Mouse (Mus musculus): Measurements from ENCODE around the gene Mis18a. TPM values are rescaled to one million over a fixed set of nuclear protein-coding genes. Genes with fewer than 3 reads are reported as not detected.

The Mis18a gene
- total and polyA plus RNA-seq, 2 experiments from 2014 or later: 24.1 to 29.8 TPM

DNA sequence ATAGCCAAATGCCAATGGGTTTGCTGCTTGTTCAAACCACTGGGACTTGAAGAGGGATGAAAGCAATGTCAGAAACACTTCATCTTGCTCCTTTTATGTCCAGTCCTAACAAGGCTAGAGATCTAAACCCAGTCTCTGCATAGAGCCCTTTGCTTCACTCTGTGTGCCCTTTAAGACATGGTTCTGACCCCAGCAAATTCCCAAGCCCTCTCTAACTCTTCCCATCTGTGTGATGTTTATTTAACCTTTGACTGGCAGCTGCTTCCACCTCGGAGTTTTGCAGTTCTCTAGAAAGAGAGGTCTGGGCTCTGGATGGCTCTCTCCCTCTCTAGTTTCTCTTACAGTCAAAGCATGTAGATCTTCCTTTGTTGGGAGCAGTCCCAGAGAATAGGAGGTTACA is 23.6 kb downstream of the Mis18a start:
- no peak overlapping the region for H3K4me2 ChIP-seq (ENCODE audit: low read depth)
- WGBS: 48% methylated on average over 1 of the region's 1 CpGs
- no peak overlapping the region for H3K27ac ChIP-seq (ENCODE audit: low read depth, low read length)
- no peaks in the 10 kb centered on the region for H3K4me1 ChIP-seq (ENCODE audit: insufficient read depth)
- DNase-seq: no peak
- H3K36me3 ChIP-seq (ENCODE audit: insufficient read depth): no peaks in the 10 kb centered on the region
- no peak overlapping the region for H3K9ac ChIP-seq
- TF ChIP-seq CTCF (IDR thresholded peaks at IDR 0.05; ENCODE audit: low read depth): no peak
- no peak for ATAC-seq
- H3K4me3 ChIP-seq (ENCODE audit: low read depth, low read length): no peak overlapping the region
- no peaks in the 10 kb centered on the region for H3K9me3 ChIP-seq (ENCODE audit: low read length)
- no peaks in the 10 kb centered on the region for H3K27me3 ChIP-seq (ENCODE audit: insufficient read depth, low read length)

DNA sequence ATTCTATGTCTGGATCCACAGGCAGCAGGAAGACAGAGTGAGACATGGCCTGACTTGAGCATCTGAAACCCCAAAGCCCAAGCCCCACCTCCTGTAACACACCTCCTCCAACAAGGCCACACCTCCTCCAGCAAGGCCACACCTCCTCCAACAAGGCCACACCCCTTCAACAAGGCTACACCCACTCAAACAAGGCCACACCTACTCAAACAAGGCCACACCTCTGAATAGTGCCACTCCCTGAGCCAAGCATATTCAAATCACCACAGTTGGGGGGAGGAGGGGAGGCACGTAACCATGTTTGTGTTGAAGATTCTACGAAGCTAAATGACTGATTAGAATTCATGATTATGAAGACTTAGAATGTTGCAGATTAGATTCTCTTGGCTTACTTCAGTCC is 25.7 kb downstream of the Mis18a start:
- no peaks in the 10 kb centered on the region for H3K36me3 ChIP-seq (ENCODE audit: insufficient read depth)
- no peak for TF ChIP-seq CTCF (IDR thresholded peaks at IDR 0.05; ENCODE audit: low read depth)
- no peak overlapping the region for H3K4me3 ChIP-seq (ENCODE audit: low read depth, low read length)
- H3K27ac ChIP-seq (ENCODE audit: low read depth, low read length): no peak overlapping the region
- H3K9me3 ChIP-seq (ENCODE audit: low read length): no peaks in the 10 kb centered on the region
- 88% methylated on average over 2 of the region's 2 CpGs for WGBS
- no peak for ATAC-seq
- no peak overlapping the region for H3K9ac ChIP-seq
- no peak for DNase-seq
- H3K27me3 ChIP-seq (ENCODE audit: insufficient read depth, low read length): no peaks in the 10 kb centered on the region
- H3K4me1 ChIP-seq (ENCODE audit: insufficient read depth): no peaks in the 10 kb centered on the region
- H3K4me2 ChIP-seq (ENCODE audit: low read depth): no peak overlapping the region

DNA sequence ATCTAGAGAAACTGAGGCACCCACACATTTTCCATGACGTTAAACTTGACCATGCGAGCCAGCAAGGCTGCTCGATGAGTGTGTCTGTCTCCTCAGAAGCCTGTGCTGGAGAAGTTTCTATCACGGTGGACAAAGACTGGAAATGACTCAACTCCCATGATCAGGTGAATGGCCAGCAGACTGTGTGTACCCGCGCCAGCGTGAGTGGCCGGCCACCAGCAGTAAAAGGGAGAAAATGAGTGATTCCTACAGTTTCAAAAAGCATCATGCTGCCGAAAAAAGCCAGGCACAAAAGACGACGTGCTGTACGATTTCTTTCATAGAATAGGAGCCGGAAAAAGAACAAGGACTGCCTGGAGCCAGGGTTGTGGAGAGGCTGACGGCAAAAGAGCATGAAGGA is 27.8 kb downstream of the Mis18a start:
- no peak for ATAC-seq
- no peak for TF ChIP-seq CTCF (IDR thresholded peaks at IDR 0.05; ENCODE audit: low read depth)
- no peak overlapping the region for H3K27ac ChIP-seq (ENCODE audit: low read depth, low read length)
- no peak overlapping the region for H3K4me3 ChIP-seq (ENCODE audit: low read depth, low read length)
- H3K4me1 ChIP-seq (ENCODE audit: insufficient read depth): no peaks in the 10 kb centered on the region
- no peaks in the 10 kb centered on the region for H3K27me3 ChIP-seq (ENCODE audit: insufficient read depth, low read length)
- H3K36me3 ChIP-seq (ENCODE audit: insufficient read depth): no peaks in the 10 kb centered on the region
- no peak overlapping the region for H3K9ac ChIP-seq
- WGBS: 69% methylated on average over 14 of the region's 14 CpGs
- no peak overlapping the region for H3K4me2 ChIP-seq (ENCODE audit: low read depth)
- H3K9me3 ChIP-seq (ENCODE audit: low read length): no peaks in the 10 kb centered on the region
- no peak for DNase-seq

DNA sequence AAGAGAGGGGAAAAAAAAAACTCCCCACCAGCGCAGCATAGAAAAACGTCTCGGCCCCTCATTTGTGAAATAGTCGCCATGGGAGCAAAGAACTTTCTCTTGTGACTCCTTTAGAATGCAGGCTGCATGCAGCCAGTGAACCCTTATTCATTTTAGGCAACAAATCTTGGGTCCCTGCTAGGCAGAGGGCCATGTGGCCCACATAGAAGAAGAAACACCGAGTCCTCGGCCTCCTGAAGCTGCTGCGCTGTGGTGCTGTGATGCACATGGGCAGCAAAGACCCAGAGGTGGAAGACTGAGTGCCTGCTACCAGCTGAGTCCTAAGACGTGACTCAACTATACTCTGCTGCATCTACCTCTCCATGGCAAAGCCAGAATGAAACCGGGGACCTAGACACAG is 30.9 kb downstream of the Mis18a start:
- no peak for ATAC-seq
- H3K27ac ChIP-seq (ENCODE audit: low read depth, low read length): no peak overlapping the region
- H3K4me3 ChIP-seq (ENCODE audit: low read depth, low read length): no peak overlapping the region
- H3K9me3 ChIP-seq (ENCODE audit: low read length): no peaks in the 10 kb centered on the region
- no peaks in the 10 kb centered on the region for H3K4me1 ChIP-seq (ENCODE audit: insufficient read depth)
- no peaks in the 10 kb centered on the region for H3K27me3 ChIP-seq (ENCODE audit: insufficient read depth, low read length)
- no peak for TF ChIP-seq CTCF (IDR thresholded peaks at IDR 0.05; ENCODE audit: low read depth)
- no peaks in the 10 kb centered on the region for H3K36me3 ChIP-seq (ENCODE audit: insufficient read depth)
- DNase-seq: no peak
- no peak overlapping the region for H3K9ac ChIP-seq
- 47% methylated on average over 9 of the region's 9 CpGs for WGBS
- no peak overlapping the region for H3K4me2 ChIP-seq (ENCODE audit: low read depth)

DNA sequence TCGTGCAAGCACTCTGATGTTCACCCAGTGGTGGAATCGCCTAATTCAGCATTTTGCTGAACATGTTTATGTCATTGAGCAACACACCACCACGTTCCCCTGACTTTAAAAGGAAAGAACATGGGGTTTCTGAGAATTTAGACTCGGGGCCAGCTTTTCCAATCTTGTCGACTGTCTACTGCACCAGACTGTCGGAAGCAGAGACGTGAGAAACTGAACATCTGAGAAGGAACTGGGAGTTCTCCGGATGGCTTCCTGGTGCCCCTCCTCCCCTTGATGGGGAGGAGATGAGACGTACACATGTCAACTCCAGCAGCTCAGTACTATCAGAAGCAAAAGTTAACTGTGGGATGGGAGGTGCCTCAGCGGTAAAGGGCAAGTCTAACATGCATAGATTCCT is 32.1 kb downstream of the Mis18a start:
- H3K36me3 ChIP-seq (ENCODE audit: insufficient read depth): no peaks in the 10 kb centered on the region
- peak; percentile 40 for DNase-seq
- no peak for TF ChIP-seq CTCF (IDR thresholded peaks at IDR 0.05; ENCODE audit: low read depth)
- no peaks in the 10 kb centered on the region for H3K4me1 ChIP-seq (ENCODE audit: insufficient read depth)
- H3K9me3 ChIP-seq (ENCODE audit: low read length): no peaks in the 10 kb centered on the region
- no peak overlapping the region for H3K4me2 ChIP-seq (ENCODE audit: low read depth)
- 75% methylated on average over 10 of the region's 10 CpGs for WGBS
- no peak overlapping the region for H3K4me3 ChIP-seq (ENCODE audit: low read depth, low read length)
- H3K27ac ChIP-seq (ENCODE audit: low read depth, low read length): no peak overlapping the region
- no peaks in the 10 kb centered on the region for H3K27me3 ChIP-seq (ENCODE audit: insufficient read depth, low read length)
- peak; percentile 60 for ATAC-seq
- no peak overlapping the region for H3K9ac ChIP-seq

DNA sequence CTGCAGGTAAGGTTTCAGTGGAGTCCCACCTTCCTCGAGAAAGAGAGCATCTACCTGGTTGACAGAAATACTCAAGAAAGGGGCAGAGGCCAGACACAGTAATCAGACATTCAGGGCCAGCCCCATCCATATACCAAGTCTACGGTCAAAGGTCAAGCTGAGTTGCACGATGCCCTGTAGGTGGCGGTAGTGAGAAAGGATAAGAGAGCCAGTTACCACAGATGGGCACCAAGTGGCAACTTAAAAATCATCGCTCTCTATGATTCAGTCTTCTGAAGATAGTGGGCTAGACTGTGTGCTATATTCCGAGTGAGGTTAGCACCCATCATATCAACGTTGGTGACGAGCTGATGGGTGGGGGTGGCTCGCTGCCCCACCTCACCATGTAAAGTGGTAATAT is 32.5 kb downstream of the Mis18a start:
- Histone ChIP-seq H3K4me3 (ENCODE audit: low read depth, low read length) (no peak overlapping the region), H3K27ac (ENCODE audit: low read depth, low read length) (no peak overlapping the region), H3K9ac (no peak overlapping the region), H3K4me2 (ENCODE audit: low read depth) (no peak overlapping the region), H3K27me3 (ENCODE audit: insufficient read depth, low read length) (no peaks in the 10 kb centered on the region), H3K9me3 (ENCODE audit: low read length) (no peaks in the 10 kb centered on the region), H3K4me1 (ENCODE audit: insufficient read depth) (no peaks in the 10 kb centered on the region), H3K36me3 (ENCODE audit: insufficient read depth) (no peaks in the 10 kb centered on the region)
- ATAC-seq (peak; percentile 40; the same call in 1 of the 2 replicates), DNase-seq (peak; percentile 44)
- peak; percentile 56 for TF ChIP-seq CTCF (IDR thresholded peaks at IDR 0.05; ENCODE audit: low read depth)
- WGBS: 72% methylated on average over 9 of the region's 9 CpGs

DNA sequence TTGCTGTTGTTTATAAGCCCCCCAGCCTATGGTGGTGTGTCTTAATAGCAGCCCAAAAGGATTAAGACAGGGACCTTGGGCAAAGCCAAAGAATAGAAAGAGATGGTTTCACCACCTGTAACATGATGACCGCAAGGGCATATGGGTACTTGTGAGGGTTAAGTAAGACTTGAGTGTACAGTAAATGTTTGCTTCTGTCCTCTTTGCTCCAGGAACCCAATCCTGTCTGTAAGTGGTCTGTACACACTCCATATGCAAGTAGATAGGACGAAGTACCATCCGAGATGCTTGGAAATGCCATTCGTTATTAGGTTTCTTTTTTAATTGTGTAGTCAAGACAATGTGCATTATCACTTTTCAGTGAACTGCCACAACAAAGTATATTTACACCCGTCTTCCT is 33.6 kb downstream of the Mis18a start:
- DNase-seq: no peak
- no peak overlapping the region for H3K9ac ChIP-seq
- no peak for TF ChIP-seq CTCF (IDR thresholded peaks at IDR 0.05; ENCODE audit: low read depth)
- H3K27me3 ChIP-seq (ENCODE audit: insufficient read depth, low read length): no peaks in the 10 kb centered on the region
- no peaks in the 10 kb centered on the region for H3K9me3 ChIP-seq (ENCODE audit: low read length)
- no peak for ATAC-seq
- H3K4me2 ChIP-seq (ENCODE audit: low read depth): no peak overlapping the region
- H3K4me1 ChIP-seq (ENCODE audit: insufficient read depth): no peaks in the 10 kb centered on the region
- H3K4me3 ChIP-seq (ENCODE audit: low read depth, low read length): no peak overlapping the region
- no peaks in the 10 kb centered on the region for H3K36me3 ChIP-seq (ENCODE audit: insufficient read depth)
- H3K27ac ChIP-seq (ENCODE audit: low read depth, low read length): no peak overlapping the region
- 92% methylated on average over 5 of the region's 5 CpGs for WGBS

Data from forebrain, postnatal 0 days (tissue).